Mouse (Mus musculus) myocyte (in vitro differentiated cells): ENCODE measurements at regions not wholly inside any gene's neighbourhood (a gene's known extent, or its start where the extent isn't known, plus 50 kb on each side); places are given as distances from the start of the nearest gene placed in this dataset.

ENCODE experiments used
- CEBPB ChIP-seq: IDR thresholded peaks from 2 replicates; pipeline ENCODE4 v1.6.1; 2011; ENCODE audit warnings: mild to moderate bottlenecking, moderate library complexity; ENCODE audit not compliant: poor library complexity, insufficient read depth, severe bottlenecking
- E2F4 ChIP-seq: IDR thresholded peaks from one replicate; pipeline ENCODE4 v1.6.1; 2011; ENCODE audit warnings: mild to moderate bottlenecking, control low read depth, moderate library complexity; ENCODE audit not compliant: insufficient read depth
- MAX ChIP-seq: IDR thresholded peaks from one replicate; pipeline ENCODE4 v1.6.1; 2011; ENCODE audit warnings: low read depth, mild to moderate bottlenecking, control low read depth
- POLR2A ChIP-seq: IDR thresholded peaks from one replicate; pipeline ENCODE4 v1.6.1; 2011; ENCODE audit warnings: low read depth, mild to moderate bottlenecking, control low read depth, moderate library complexity; ENCODE audit not compliant: insufficient read length
- SRF ChIP-seq: IDR thresholded peaks from one replicate; pipeline ENCODE4 v1.6.1; 2011; ENCODE audit warnings: low read depth; ENCODE audit not compliant: control insufficient read depth, insufficient read length
- USF1 ChIP-seq: IDR thresholded peaks from one replicate; pipeline ENCODE4 v1.6.1; 2011; ENCODE audit warnings: low read depth, mild to moderate bottlenecking, control low read depth, moderate library complexity

DNA sequence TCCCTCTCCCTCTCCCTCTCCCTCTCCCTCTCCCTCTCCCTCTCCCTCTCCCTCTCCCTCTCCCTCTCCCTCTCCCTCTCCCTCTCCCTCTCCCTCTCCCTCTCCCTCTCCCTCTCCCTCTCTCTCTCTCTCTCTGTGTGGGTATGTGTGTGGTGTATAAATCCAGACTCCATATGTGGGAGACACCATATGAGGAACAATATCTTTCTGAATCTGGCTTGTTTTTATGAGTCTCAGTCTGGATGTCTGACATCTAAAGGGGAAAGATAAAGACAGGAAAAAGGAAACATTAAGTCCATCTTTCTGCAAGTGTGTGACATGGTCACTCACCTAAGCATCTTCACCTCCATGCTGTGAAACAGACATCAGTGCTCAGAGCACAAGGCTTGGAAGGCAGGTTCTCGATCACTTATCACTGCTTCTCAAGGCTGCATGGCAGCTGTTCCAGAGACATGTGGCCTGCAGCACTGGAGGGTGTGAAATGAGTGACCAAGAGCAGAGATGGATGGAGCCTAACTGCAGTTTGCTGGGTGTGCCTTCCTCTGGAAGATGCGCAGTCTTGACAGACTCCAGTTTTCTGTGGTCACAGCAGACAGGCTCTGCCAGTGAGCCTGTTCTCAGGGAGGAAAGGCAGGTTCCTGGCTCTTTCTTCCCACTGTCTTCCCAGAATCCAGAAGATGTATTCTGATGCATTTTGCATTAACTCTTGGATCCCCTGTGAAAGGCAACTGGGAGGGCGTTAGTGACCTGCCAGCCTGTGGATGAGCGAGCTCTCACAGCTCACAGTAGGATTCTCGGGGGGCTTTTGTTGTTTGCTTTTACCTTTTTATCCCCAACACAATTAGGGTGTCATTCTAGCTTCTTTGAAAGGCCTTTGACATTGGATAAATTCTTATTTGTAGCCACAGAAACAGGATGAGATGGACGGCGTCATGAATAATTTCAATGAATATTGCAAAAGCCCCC is 147.9 kb downstream of the Mex3b start:
- TF ChIP-seq POLR2A (no peak), E2F4 (no peak), SRF (no peak), MAX (no peak), CEBPB (no peak), USF1 (no peak)
